Mouse (Mus musculus) cortical plate, adult 2 months (tissue): Measurements from ENCODE around the gene Sbf2.

Experiments used
- CTCF ChIP-seq: fragments of 200-500 bp; IDR thresholded peaks from 2 replicates; pipeline ENCODE4 v1.5.1; 2011; ENCODE audit warnings: mild to moderate bottlenecking, control low read depth, low read length; ENCODE audit not compliant: insufficient read depth; ENCODE audit errors: extremely low read depth
- POLR2A ChIP-seq: fragments of 200-500 bp; IDR thresholded peaks from 2 replicates; pipeline ENCODE4 v1.6.1; 2011; ENCODE audit warnings: mild to moderate bottlenecking, low read length, control low read depth; ENCODE audit not compliant: insufficient read depth; ENCODE audit errors: extremely low read depth

GRCm38 (mm10) chr7:110658378-110658928 is 43.7 kb upstream of the Sbf2 start:
- TF ChIP-seq POLR2A (no peak), CTCF (no peak)
